Mouse (Mus musculus) kidney, adult 18-20 months (tissue): ENCODE measurements at regions not wholly inside any gene's neighbourhood (a gene's known extent, or its start where the extent isn't known, plus 50 kb on each side); places are given as distances from the start of the nearest gene placed in this dataset.

ENCODE experiments used
- DNase-seq: peaks from one replicate; pipeline ENCODE4 v3.0.0; 2021

DNA sequence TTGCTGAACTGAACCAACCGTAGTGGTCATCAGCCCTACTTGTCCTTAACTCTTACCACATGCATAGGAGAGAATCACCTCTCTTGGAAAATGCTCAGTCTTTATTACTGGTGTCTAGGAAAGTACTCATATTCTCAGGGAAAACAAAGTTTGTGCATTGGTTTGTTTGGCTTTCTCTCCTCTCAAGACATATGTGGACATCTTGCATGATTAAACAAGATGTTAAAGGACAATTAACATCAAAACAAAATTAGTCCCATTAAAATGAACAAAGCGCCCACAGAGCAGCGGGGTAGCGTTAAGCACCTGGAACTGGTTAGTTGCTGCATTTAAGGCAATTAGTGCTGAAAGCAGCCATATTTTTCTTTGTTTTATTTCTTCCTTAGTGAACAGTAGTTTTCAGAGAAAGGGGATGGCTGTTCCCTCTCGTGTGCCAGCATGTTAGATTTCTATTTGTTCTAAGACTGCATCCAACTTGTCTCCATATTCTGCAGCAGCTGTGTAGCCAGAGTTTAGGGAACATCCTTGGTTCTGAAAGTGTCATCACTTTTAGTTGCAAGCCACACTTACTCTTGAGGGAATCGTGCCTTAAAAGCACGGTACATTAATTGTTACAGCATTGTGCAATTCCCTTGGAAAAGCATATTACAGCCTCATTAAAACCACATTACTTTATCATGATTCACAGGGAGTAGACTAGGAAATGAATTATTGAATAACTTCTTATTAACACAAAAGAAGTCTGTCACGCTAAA is 137.7 kb downstream of the Ube2u start:
- no peak for DNase-seq

DNA sequence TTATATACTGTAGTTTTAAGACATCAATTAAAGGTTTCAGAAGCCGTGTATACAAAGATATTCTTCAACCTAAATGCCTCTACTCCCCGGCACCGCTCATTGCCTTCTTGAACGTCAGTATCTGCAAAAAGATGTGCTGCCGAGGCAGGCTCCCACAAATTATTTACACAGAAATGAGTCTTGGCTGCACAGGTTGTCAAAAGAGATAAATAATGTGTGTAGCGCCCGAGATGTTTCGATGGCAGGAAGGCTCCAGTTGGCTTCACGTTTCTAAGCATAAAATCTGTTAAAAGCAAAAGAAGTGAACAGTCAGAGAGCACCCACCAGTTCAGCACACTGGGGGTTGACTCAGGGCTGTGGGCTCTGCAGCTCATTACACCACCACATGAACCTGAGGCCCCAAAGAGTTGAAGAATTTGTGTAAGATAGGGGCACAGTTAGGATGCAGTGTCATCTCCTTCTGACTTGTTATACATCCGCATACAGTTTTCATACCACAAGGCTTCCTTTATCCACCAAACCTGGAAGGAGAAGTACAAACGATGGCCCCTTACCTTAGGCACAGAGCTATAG is 138.4 kb downstream of the Ube2u start:
- no peak for DNase-seq

DNA sequence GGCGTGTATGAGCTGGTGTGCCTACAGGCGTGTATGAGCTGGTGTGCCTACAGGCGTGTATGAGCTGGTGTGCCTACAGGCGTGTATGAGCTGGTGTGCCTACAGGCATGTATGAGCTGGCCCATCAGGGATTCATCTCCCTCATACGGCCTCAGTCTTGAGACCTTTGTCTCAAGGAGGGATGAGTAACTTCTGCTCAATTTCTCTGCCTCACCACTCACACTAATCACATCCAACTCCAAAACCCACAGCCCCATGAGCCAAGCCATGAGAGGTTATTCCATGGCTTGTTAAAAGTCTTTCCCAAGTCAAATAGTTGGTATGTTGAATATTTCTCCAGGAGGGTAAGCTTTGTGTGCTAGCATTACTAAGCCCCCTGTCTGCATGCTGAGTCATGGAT is 146.0 kb downstream of the Ube2u start:
- no peak for DNase-seq

GRCm38 (mm10) chr4:100626551-100626950 is 147.9 kb downstream of the Ube2u start:
- DNase-seq, result no peak

DNA sequence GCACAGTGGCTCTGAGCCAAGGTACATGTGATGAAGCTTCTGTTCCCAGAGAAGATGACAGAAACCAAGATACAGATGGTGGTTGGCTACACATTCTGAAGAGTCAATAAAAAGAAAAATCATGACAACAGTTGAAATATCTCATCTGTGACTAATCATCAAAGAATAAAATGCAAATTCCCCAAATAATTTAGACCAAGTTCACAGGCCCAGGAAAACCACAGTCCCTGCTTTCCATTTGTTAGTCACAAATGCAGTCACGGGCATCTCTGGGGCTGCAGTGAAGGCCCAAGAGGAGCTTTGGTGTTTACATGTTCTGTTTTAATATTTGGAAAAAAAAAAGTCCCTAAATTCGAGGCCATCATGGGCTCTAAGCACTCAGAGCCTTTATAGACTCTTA is 142.1 kb upstream of the Cachd1 start:
- DNase-seq, result no peak

DNA sequence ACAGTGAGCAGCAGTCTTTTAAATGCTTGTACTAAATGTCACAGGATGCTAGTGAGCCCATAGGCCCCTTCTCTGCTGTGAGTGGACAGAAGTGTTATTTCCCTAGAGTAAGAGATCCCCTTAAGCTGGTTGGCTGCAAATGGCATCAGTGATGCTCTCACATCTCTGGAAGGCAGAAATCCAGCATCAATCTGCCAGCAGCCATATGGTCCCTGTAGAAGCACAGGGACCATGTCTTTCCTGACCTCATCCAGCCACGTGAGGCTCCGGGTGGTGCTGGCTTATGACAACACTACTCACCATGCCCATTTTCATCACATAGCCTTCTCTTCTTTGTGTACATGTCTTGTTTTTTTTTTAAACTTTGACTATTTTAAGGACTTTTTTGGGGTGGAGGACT is 138.9 kb upstream of the Cachd1 start:
- no peak for DNase-seq

- DNase-seq, result no peak
Measured at GRCm38 (mm10) chr4:100661154-100661553, 115.3 kb upstream of the Cachd1 start.

DNA sequence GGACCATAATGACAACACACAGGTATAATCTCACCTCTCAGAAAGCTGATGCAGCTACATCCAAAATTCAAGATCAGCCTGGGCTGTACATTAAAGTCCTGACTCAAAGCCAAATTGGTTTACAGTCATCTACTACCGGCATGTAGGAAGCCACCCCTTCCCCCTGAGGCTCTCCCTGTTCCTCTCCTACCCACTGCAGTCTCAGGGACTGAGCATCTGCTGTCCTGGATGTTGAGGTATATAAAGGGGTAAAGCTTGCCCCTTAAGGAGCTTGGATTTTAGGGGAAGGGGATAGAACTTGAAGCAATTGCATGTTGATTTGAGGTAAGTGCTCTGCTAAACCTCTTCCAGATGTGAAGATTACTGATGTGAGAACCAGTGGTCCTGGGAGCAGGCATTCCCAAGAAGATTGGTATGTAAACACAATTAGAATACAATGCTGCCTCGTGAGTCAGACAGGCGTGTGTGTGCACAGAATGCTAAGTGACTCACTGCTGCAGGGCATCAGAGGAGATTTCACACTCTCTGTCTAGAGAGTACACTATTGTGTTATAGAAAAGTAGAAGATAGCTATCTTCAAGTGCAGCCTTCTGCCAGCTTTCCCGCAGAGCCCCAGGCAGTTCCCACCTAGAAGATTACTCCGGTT is 111.7 kb upstream of the Cachd1 start:
- no peak for DNase-seq

GRCm38 (mm10) chr4:100670553-100670952 is 105.9 kb upstream of the Cachd1 start:
- DNase-seq, result no peak

GRCm38 (mm10) chr4:100674916-100675315 is 101.6 kb upstream of the Cachd1 start:
- no peak for DNase-seq

GRCm38 (mm10) chr4:100683757-100684156 is 92.7 kb upstream of the Cachd1 start:
- DNase-seq, result no peak

- DNase-seq, result no peak
Measured at GRCm38 (mm10) chr4:100700002-100700401, 76.5 kb upstream of the Cachd1 start.

DNA sequence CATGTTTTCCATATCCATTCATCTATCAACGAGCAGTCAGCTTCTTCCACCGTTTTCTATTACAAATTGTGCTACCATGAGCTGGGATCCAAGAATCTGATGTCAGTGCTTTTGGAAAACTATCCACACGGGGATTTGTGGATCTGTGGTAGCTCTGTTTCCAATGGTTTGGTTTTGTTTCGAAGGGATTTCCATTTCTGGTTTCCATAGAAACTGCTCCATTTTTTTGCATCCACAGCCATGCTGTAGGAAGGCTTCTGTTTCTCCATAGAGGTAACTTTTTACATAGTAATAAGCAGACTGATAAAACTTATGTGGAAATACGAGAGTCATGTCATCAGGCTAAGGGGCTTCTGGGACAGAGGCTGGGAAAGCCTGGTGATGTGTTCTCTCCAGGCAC is 76.1 kb upstream of the Cachd1 start:
- DNase-seq, result no peak

GRCm38 (mm10) chr4:100705960-100706359 is 70.5 kb upstream of the Cachd1 start:
- no peak for DNase-seq

GRCm38 (mm10) chr4:100707125-100707524 is 69.3 kb upstream of the Cachd1 start:
- no peak for DNase-seq

DNA sequence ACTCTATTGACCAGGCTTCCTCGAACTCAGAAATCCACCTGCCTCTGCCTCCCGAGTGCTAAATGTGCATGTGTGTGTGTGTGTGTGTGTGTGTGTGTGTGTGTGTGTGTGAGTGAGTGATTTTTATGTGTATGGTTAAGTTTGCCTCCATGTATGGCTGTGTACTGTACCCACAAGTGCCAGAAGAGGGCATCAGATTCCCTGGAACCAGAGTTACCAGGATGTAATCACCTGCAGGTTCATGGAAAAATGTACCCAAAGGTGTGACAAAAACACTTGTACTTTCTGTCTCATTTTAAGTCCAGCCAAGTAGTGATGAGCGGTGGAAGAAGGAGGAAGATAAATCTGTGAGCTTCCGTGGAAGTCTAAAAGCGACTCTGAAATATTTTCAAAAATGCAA is 68.2 kb upstream of the Cachd1 start:
- no peak for DNase-seq

- no peak for DNase-seq
Measured at GRCm38 (mm10) chr4:100714240-100714639, 62.2 kb upstream of the Cachd1 start.

DNA sequence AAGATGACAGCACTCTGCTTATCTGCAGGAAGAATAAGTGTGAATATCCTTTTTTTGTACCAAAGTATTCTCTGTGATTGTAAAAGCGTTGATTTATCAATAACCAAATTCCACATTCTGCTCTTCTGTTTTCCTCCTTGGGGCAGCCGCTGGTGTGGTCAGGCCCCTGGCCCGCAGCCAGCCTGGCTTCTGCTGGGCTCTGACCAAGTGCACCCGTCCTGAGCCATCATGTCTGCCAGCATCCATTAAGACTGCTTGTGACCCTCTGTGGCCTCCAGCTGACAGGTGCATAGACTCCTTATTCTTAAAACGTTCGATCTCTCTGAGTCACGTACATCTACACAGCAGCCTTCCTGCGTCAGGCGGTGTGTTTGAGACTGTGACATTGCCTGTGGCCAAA is 58.9 kb upstream of the Cachd1 start:
- no peak for DNase-seq

- DNase-seq, result peak; percentile 79
Measured at GRCm38 (mm10) chr4:100722532-100722931, 53.9 kb upstream of the Cachd1 start.

DNA sequence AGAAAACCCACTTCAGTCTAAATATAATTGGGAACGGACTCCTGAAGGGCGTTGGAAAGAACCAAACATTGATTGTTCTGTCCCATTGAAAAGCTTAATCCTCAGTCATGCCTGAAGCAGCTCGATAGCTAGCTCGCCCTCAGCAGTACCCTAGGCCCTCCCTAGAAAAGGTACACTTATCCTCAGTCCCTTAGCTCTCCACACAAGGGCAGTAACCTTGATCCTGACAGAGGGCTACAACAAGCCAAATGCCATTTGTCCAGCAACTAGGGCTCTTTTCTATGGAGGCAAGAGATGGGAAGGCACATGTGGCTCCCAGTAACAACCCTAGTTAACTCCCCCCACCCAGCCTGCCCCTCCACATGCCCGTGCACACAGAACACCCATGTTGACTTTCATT is 53.4 kb upstream of the Cachd1 start:
- DNase-seq, result no peak

GRCm38 (mm10) chr4:100725811-100726210 is 50.7 kb upstream of the Cachd1 start:
- no peak for DNase-seq

- DNase-seq, result no peak
Measured at GRCm38 (mm10) chr4:100726496-100726895, 50.0 kb upstream of the Cachd1 start.
